Mouse (Mus musculus): ENCODE data around the gene Rgs14. TPM values are rescaled to one million over a fixed set of nuclear protein-coding genes. Genes with fewer than 3 reads are reported as not detected.

Rgs14 gene
- polyA plus RNA-seq, 1 experiment = 220 TPM

DNA sequence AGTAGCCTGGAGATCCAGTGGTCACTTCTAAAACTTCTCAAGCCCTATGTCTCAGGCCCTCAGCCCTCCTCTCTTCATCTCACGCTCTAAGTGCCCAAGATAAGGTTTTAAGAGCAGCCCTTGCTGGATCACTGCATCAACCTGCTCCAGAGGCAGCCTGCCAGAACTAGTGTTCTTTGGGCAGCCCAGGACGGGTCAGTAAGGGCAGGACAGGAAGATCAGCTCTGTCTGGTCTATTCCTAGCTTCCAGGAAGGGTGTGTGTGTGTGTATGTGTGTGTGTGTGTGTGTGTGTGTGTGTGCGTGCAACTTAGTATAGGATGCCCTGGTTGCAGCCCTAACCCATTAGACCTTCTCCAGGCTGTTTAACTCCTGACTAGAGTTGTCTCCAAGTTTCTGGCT is 702 bp downstream of the Rgs14 start:
- peak overlapping the region; percentile 79 for H3K27ac ChIP-seq (ENCODE audit: control insufficient read depth, insufficient read depth, low read length)
- DNase-seq = no peak
- no peaks in the 10 kb centered on the region for H3K27me3 ChIP-seq (ENCODE audit: control insufficient read depth, insufficient read depth, low read length)
- WGBS = 36% methylated on average over 3 of the region's 3 CpGs
- H3K4me1 ChIP-seq (replicated peaks; ENCODE audit: control insufficient read depth, insufficient read depth, low read length) = peaks cover 47% of the 10 kb centered on the region
- TF ChIP-seq CTCF (IDR thresholded peaks at IDR 0.05; ENCODE audit: borderline replicate concordance, control insufficient read depth, extremely low read depth, insufficient read depth, low read length, poor library complexity) (no peak), POLR2A (IDR thresholded peaks at IDR 0.05; ENCODE audit: control insufficient read depth, extremely low read depth, insufficient read depth, low read length, poor library complexity) (no peak)
- no peaks in the 10 kb centered on the region for H3K36me3 ChIP-seq (ENCODE audit: control insufficient read depth, insufficient read depth, low read length)
- H3K4me3 ChIP-seq (ENCODE audit: control insufficient read depth, insufficient read depth, low read length) = peak overlapping the region; percentile 73

DNA sequence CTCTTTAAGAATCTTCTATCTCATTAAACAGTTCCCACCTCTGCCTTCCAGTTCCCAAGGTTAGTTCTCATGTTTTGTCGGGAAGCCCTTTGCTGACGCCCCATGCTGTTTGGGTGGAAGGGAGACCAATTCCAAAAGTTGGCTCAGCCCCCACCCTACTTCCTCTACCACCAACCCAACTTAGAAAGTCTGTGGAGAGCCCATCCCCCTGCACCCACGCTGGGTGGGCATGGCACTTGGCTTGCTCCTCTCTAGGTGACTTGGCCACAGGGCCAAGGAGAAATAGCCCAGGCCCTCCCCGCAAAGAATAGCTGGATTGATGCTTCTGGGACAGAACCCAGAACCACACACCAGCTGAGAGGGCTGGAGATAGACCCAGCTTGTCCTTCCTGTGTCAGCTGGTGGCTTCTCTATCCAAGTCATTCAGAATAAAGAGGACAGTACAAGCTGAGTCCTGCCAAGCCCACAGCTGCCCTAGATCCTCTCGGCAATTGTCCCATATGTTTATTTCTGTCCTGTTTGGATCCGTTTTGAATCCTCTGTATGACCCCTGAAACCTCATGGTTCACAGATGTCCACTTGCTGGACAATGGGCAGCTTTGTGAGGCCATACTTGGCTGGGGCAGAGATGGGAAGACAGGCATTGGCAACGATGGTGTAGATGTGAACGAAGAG is 1.6 kb downstream of the Rgs14 start:
- Histone ChIP-seq H3K36me3 (ENCODE audit: control insufficient read depth, insufficient read depth, low read length) (no peaks in the 10 kb centered on the region), H3K27ac (ENCODE audit: control insufficient read depth, insufficient read depth, low read length) (peak overlapping the region; percentile 8; the same call in 1 of the 2 replicates), H3K4me3 (ENCODE audit: control insufficient read depth, insufficient read depth, low read length) (peak overlapping the region; percentile 38), H3K4me1 (replicated peaks; ENCODE audit: control insufficient read depth, insufficient read depth, low read length) (peaks cover 54% of the 10 kb centered on the region), H3K27me3 (ENCODE audit: control insufficient read depth, insufficient read depth, low read length) (no peaks in the 10 kb centered on the region)
- 78% methylated on average over 8 of the region's 8 CpGs for WGBS
- TF ChIP-seq POLR2A (IDR thresholded peaks at IDR 0.05; ENCODE audit: control insufficient read depth, extremely low read depth, insufficient read depth, low read length, poor library complexity) (no peak), CTCF (IDR thresholded peaks at IDR 0.05; ENCODE audit: borderline replicate concordance, control insufficient read depth, extremely low read depth, insufficient read depth, low read length, poor library complexity) (no peak)
- peak; percentile 37 for DNase-seq

DNA sequence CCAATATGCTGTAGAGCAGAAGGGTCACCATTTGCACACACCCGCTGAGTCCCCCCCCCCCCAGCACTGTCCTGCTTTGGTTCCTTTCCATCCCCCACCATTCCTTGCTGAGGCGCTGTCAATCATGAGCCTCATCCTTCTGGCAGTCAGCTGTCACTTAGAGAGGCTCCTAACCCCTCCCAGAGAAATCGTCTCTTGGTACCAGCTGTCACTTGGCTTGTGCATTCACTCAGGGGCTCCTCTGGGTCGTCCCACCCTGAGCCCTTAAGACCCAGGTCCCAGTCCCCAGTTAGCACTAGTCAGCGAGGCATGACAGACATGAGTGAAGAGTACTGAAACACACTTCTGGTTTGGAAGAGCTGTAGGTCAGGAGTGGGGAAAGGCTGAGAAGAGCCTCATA is 2.2 kb downstream of the Rgs14 start:
- no peak for TF ChIP-seq CTCF (IDR thresholded peaks at IDR 0.05; ENCODE audit: borderline replicate concordance, control insufficient read depth, extremely low read depth, insufficient read depth, low read length, poor library complexity)
- no peak for TF ChIP-seq POLR2A (IDR thresholded peaks at IDR 0.05; ENCODE audit: control insufficient read depth, extremely low read depth, insufficient read depth, low read length, poor library complexity)
- H3K27ac ChIP-seq (ENCODE audit: control insufficient read depth, insufficient read depth, low read length) = 0 out of 2 replicates have a peak overlapping the region, but pooled peaks have one; percentile 8
- H3K4me3 ChIP-seq (ENCODE audit: control insufficient read depth, insufficient read depth, low read length) = peak overlapping the region; percentile 38
- no peaks in the 10 kb centered on the region for H3K36me3 ChIP-seq (ENCODE audit: control insufficient read depth, insufficient read depth, low read length)
- no peaks in the 10 kb centered on the region for H3K27me3 ChIP-seq (ENCODE audit: control insufficient read depth, insufficient read depth, low read length)
- peaks cover 54% of the 10 kb centered on the region for H3K4me1 ChIP-seq (replicated peaks; ENCODE audit: control insufficient read depth, insufficient read depth, low read length)
- DNase-seq = no peak
- 73% methylated on average over 5 of the region's 5 CpGs for WGBS

DNA sequence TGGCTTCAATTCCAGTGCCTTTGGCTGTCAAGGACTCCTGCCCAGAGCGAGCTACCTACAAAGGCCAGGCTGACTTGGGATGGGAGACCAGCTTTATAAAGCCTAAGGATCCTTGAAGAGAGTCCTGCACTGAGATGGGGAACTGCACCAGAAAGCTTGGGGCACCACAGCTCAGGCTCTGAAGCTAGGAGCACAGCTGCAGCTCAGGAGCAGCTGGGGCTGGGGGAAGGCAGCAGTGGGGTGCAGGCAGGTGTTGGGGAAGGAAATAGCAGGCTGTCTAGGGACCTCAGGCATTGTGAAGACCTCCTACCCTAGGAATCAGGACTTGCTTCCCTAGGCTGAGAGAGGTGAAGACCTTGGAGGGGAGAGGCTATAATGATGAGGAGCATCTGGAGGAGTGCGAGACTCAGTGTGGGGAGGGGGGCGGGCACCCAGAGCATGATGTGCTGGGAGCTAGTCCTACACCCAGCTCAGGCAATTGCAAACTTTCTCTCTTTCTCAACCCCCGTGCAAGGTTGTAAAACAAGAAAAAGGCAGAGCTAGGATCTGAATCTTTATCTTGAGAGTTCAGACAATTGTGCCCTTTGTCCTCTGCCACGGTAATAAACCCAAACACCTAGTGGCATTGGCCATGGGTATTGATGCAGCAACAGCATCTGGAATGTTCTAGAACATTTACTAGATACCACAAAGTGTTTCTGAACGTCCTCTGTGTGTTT is 4.8 kb downstream of the Rgs14 start:
- H3K4me3 ChIP-seq (ENCODE audit: control insufficient read depth, insufficient read depth, low read length) = peak overlapping the region; percentile 10; the same call in 1 of the 2 replicates
- peak; percentile 73 for DNase-seq
- peaks cover 49% of the 10 kb centered on the region for H3K4me1 ChIP-seq (replicated peaks; ENCODE audit: control insufficient read depth, insufficient read depth, low read length)
- 54% methylated on average over 6 of the region's 6 CpGs for WGBS
- peak overlapping the region; percentile 87 for H3K27ac ChIP-seq (ENCODE audit: control insufficient read depth, insufficient read depth, low read length)
- H3K36me3 ChIP-seq (ENCODE audit: control insufficient read depth, insufficient read depth, low read length) = peaks cover 12% of the 10 kb centered on the region
- TF ChIP-seq CTCF (IDR thresholded peaks at IDR 0.05; ENCODE audit: borderline replicate concordance, control insufficient read depth, extremely low read depth, insufficient read depth, low read length, poor library complexity) = peak; percentile 52; the same call in 1 of the 2 replicates
- no peak for TF ChIP-seq POLR2A (IDR thresholded peaks at IDR 0.05; ENCODE audit: control insufficient read depth, extremely low read depth, insufficient read depth, low read length, poor library complexity)
- no peaks in the 10 kb centered on the region for H3K27me3 ChIP-seq (ENCODE audit: control insufficient read depth, insufficient read depth, low read length)

DNA sequence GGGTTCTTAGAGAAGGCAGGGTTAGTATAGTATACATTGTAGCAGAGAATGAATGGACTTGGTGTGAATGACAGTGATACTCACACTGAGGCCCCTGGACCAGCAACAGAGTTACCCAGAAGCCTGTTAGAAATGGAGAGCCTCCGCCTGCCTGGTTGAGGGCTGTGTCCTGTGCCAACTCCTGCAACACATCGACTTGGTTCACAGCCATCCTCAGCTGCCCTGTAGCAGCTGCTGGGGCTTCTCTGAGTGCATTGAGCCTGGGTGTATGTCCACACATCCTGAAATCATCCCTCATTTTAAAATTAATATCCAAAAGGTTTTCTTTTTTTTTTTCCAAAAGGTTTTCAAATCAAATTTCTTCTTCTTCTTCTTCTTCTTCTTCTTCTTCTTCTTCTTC is 6.3 kb downstream of the Rgs14 start:
- Histone ChIP-seq H3K4me3 (ENCODE audit: control insufficient read depth, insufficient read depth, low read length) (no peak overlapping the region), H3K27ac (ENCODE audit: control insufficient read depth, insufficient read depth, low read length) (no peak overlapping the region), H3K36me3 (ENCODE audit: control insufficient read depth, insufficient read depth, low read length) (peaks cover 27% of the 10 kb centered on the region), H3K27me3 (ENCODE audit: control insufficient read depth, insufficient read depth, low read length) (no peaks in the 10 kb centered on the region), H3K4me1 (replicated peaks; ENCODE audit: control insufficient read depth, insufficient read depth, low read length) (peaks cover 48% of the 10 kb centered on the region)
- WGBS = 82% methylated on average over 2 of the region's 2 CpGs
- no peak for DNase-seq
- no peak for TF ChIP-seq POLR2A (IDR thresholded peaks at IDR 0.05; ENCODE audit: control insufficient read depth, extremely low read depth, insufficient read depth, low read length, poor library complexity)
- TF ChIP-seq CTCF (IDR thresholded peaks at IDR 0.05; ENCODE audit: borderline replicate concordance, control insufficient read depth, extremely low read depth, insufficient read depth, low read length, poor library complexity) = no peak

DNA sequence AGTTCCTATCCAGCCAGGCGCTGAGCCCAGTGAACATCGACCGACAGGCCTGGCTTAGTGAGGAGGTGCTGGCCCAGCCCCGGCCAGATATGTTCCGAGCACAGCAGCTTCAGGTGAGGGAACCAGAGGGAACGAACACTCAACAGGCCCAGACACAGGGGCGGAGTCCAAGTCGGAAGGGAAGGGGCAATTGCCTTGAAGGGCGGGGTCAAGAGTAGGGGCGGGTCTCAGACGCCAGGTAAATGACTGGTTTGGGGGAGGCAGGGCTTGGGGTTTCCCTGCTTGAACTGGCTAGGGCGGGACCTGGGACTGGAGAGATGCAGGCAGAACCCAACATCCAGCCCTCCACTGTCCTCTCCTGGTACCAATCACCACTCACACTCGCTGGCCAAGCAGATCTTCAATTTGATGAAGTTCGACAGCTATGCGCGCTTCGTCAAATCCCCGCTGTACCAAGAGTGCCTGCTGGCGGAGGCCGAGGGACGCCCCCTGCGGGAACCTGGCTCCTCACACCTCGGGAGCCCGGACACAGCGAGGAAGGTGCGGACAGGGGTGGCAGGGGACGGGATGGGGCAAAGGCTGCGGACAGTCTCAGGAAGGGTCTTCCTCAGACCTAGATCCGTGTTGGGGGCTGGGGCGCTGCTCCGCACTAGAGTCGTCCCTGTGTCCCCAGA is 9.5 kb downstream of the Rgs14 start:
- 92% methylated on average over 32 of the region's 32 CpGs for WGBS
- H3K4me3 ChIP-seq (ENCODE audit: control insufficient read depth, insufficient read depth, low read length) = no peak overlapping the region
- TF ChIP-seq POLR2A (IDR thresholded peaks at IDR 0.05; ENCODE audit: control insufficient read depth, extremely low read depth, insufficient read depth, low read length, poor library complexity) (no peak), CTCF (IDR thresholded peaks at IDR 0.05; ENCODE audit: borderline replicate concordance, control insufficient read depth, extremely low read depth, insufficient read depth, low read length, poor library complexity) (no peak)

More for the DNA sequence above, 9.5 kb downstream of the Rgs14 start:
- H3K27ac ChIP-seq (ENCODE audit: control insufficient read depth, insufficient read depth, low read length) = no peak overlapping the region
- DNase-seq = no peak
- H3K36me3 ChIP-seq (ENCODE audit: control insufficient read depth, insufficient read depth, low read length) = peaks cover 59% of the 10 kb centered on the region
- H3K4me1 ChIP-seq (replicated peaks; ENCODE audit: control insufficient read depth, insufficient read depth, low read length) = peaks cover 17% of the 10 kb centered on the region
- no peaks in the 10 kb centered on the region for H3K27me3 ChIP-seq (ENCODE audit: control insufficient read depth, insufficient read depth, low read length)

Measured in thymus, adult 2 months (tissue).